In the genomic region with DNA sequence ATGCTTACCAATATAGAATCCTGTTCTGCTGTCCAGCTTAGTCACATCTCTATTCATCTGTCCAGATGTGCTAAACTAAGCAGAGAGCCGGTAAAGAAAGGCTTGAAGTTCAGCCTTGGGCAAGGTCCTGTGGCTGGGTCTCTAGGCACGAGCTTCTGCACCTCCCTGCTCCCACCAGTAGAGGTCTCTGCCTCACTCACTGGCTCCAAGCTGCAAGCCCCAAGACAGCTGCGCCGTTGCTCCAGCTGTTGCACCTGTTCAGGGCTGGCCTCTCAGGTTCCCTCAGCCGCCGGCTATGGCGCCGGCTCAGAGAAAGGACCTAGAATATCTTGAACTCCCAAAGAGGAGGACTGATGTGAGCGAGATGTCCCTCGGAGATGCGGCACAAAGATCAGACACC, we compare ENCODE assay signal across 8 mouse cellular contexts. TPM values are rescaled to one million over a fixed set of nuclear protein-coding genes. Genes with fewer than 3 reads are reported as not detected.
A peak's percentile ranks its signal among the peaks of the same experiment; 100 is the strongest.
DNase-seq lines count a peak whose midpoint lies in the region; ATAC-seq and TF ChIP-seq lines count a peak whose summit lies in the region.
"Had no signal": no experiment of that assay in that cellular context is flagged by ENCODE, and none has a peak within 500 bp of the region (broad histone marks: within the 10 kb centered on the region; RNA-seq: fewer than 3 reads in every experiment).

No protein-coding gene starts in this region.

- H3K27me3 ChIP-seq in MEL (ENCODE audit: control insufficient read depth in 1 of 2, insufficient read depth in 2 of 2, low read length in 2 of 2) = peaks cover 9 to 14% of the 10 kb centered on the region in 2 experiments
- peaks cover 61% of the 10 kb centered on the region for H3K27me3 ChIP-seq in forebrain, embryonic 13.5 days
- peaks cover 33% of the 10 kb centered on the region for H3K27me3 ChIP-seq in hindbrain, postnatal 0 days (ENCODE audit: insufficient read depth, low read length)
- peaks cover 26% of the 10 kb centered on the region for H3K27me3 ChIP-seq in small intestine, adult 2 months (ENCODE audit: control insufficient read depth, insufficient read depth, low read length)

- H3K4me1 ChIP-seq in MEL (ENCODE audit: control insufficient read depth in 1 of 2, insufficient read depth in 2 of 2, low read length in 2 of 2) = peaks cover 0 to 5% of the 10 kb centered on the region in 2 experiments; a peak in 2 of 4 replicates
- H3K4me1 ChIP-seq in bone marrow, adult 2 months (ENCODE audit: control insufficient read depth, insufficient read depth, low read length) = no peaks in the 10 kb centered on the region; the same call in 1 of the 2 replicates
- H3K4me1 ChIP-seq in forebrain, embryonic 13.5 days = peaks cover 17% of the 10 kb centered on the region; the same call in 1 of the 2 replicates
- peaks cover 7% of the 10 kb centered on the region; the same call in 1 of the 2 replicates for H3K4me1 ChIP-seq in hindbrain, postnatal 0 days (ENCODE audit: insufficient read depth, low read length)
- peaks cover 4% of the 10 kb centered on the region; the same call in 1 of the 2 replicates for H3K4me1 ChIP-seq in small intestine, adult 2 months (ENCODE audit: control insufficient read depth, insufficient read depth, insufficient read length, low read length)

- no peak overlapping the region for H3K27ac ChIP-seq in MEL (ENCODE audit: control insufficient read depth, low read depth, low read length)
- no peak overlapping the region for H3K27ac ChIP-seq in bone marrow, adult 2 months (ENCODE audit: control insufficient read depth, insufficient read depth, low read depth, low read length, poor library complexity)
- no peak overlapping the region for H3K27ac ChIP-seq in forebrain, embryonic 13.5 days
- no peak overlapping the region for H3K27ac ChIP-seq in hindbrain, postnatal 0 days
- no peak overlapping the region for H3K27ac ChIP-seq in left cerebral cortex, adult 2 months
- H3K27ac ChIP-seq in small intestine, adult 2 months (ENCODE audit: insufficient read depth, low read depth, low read length) = no peak overlapping the region
- H3K27ac ChIP-seq: liver, embryonic 15.5 days had no signal

- H3K36me3 ChIP-seq in MEL (ENCODE audit: control insufficient read depth in 1 of 2, insufficient read depth in 2 of 2, low read length in 2 of 2) = no peaks in the 10 kb centered on the region
- no peaks in the 10 kb centered on the region for H3K36me3 ChIP-seq in forebrain, embryonic 13.5 days (ENCODE audit: poor library complexity, severe bottlenecking)
- no peaks in the 10 kb centered on the region for H3K36me3 ChIP-seq in hindbrain, postnatal 0 days (ENCODE audit: insufficient read depth, low read length)
- H3K36me3 ChIP-seq in small intestine, adult 2 months (ENCODE audit: control insufficient read depth, insufficient read depth, low read length) = no peaks in the 10 kb centered on the region
- H3K36me3 ChIP-seq: liver, embryonic 15.5 days had no signal

- H3K9ac ChIP-seq in MEL (ENCODE audit: control insufficient read depth, low read depth, low read length, poor library complexity, severe bottlenecking) = no peak overlapping the region
- no peak overlapping the region for H3K9ac ChIP-seq in forebrain, embryonic 13.5 days
- H3K9ac ChIP-seq in hindbrain, postnatal 0 days (replicated peaks; ENCODE audit: low read length) = no peak overlapping the region

- peak; percentile 70 to 88 (median 80) for TF ChIP-seq CTCF in MEL (IDR thresholded peaks at IDR 0.05 in 2 of 3, conservative IDR thresholded peaks at IDR 0.05 in 1 of 3; ENCODE audit: control insufficient read depth in 1 of 3, insufficient read depth in 1 of 3, low read depth in 2 of 3, low read length in 3 of 3, poor library complexity in 1 of 3, severe bottlenecking in 1 of 3)
- TF ChIP-seq CTCF in bone marrow, adult 2 months (IDR thresholded peaks at IDR 0.05; ENCODE audit: control insufficient read depth, insufficient read depth, low read length) = peak; percentile 79
- TF ChIP-seq CTCF in hindbrain, postnatal 0 days (IDR thresholded peaks at IDR 0.05; ENCODE audit: low read depth) = peak; percentile 83
- TF ChIP-seq CTCF in left cerebral cortex, adult 2 months (IDR thresholded peaks at IDR 0.05) = peak; percentile 85
- TF ChIP-seq CTCF in small intestine, adult 2 months (IDR thresholded peaks at IDR 0.05; ENCODE audit: extremely low read depth, insufficient read length, insufficient replicate concordance, low read depth, low read length) = peak; percentile 74

- no peak for TF ChIP-seq POLR2A in MEL (IDR thresholded peaks at IDR 0.05; ENCODE audit: control insufficient read depth in 1 of 2, insufficient read depth in 1 of 2, low read depth in 1 of 2, low read length in 2 of 2, poor library complexity in 1 of 2)
- TF ChIP-seq POLR2A in bone marrow, adult 2 months (IDR thresholded peaks at IDR 0.05; ENCODE audit: borderline replicate concordance, control insufficient read depth, low read depth, low read length) = no peak
- peak; percentile 36; the same call in 1 of the 2 replicates for TF ChIP-seq POLR2A in small intestine, adult 2 months (IDR thresholded peaks at IDR 0.05; ENCODE audit: low read depth, low read length)

- no peaks in the 10 kb centered on the region for H3K79me2 ChIP-seq in MEL (ENCODE audit: control insufficient read depth, insufficient read depth, low read length, poor library complexity)

- WGBS in bone marrow, adult 2 months = 10% methylated on average over 11 of the region's 11 CpGs
- WGBS in forebrain, embryonic 13.5 days = 11% methylated on average over 11 of the region's 11 CpGs
- 16% methylated on average over 11 of the region's 11 CpGs for WGBS in hindbrain, postnatal 0 days
- 10% methylated on average over 11 of the region's 11 CpGs for WGBS in small intestine, adult 2 months

- no peak overlapping the region for H3K4me2 ChIP-seq in forebrain, embryonic 13.5 days
- H3K4me2 ChIP-seq in hindbrain, postnatal 0 days (ENCODE audit: low read depth, low read length) = no peak overlapping the region
- H3K4me2 ChIP-seq: liver, embryonic 15.5 days had no signal

- DNase-seq in MEL (ENCODE audit: low read depth, low spot score) = peak; percentile 72
- DNase-seq in hindbrain, postnatal 0 days (ENCODE audit: low spot score) = peak; percentile 76
- peak; percentile 42 to 64 for DNase-seq in left cerebral cortex, adult 2 months (ENCODE audit: extremely low spot score in 1 of 2, low spot score in 2 of 2)

- no peak for TF ChIP-seq EP300 in MEL (IDR thresholded peaks at IDR 0.05; ENCODE audit: low read depth in 1 of 2, low read length in 2 of 2)

- ATAC-seq in forebrain, embryonic 13.5 days = peak; percentile 46
- peak; percentile 36; the same call in 1 of the 2 replicates for ATAC-seq in hindbrain, postnatal 0 days
- ATAC-seq in megakaryocyte-erythroid progenitor cell, adult 5-6 weeks (replicated peaks; ENCODE audit: low FRiP score, low TSS enrichment, poor library complexity, severe bottlenecking) = peak; percentile 61

- peak; percentile 48 for TF ChIP-seq RAD21 in MEL (IDR thresholded peaks at IDR 0.05; ENCODE audit: low read depth, low read length)

- H3K4me3 ChIP-seq in MEL (ENCODE audit: control insufficient read depth in 1 of 2, insufficient read depth in 1 of 2, low read depth in 2 of 2, low read length in 2 of 2) = no peak overlapping the region
- no peak overlapping the region for H3K4me3 ChIP-seq in bone marrow, adult 2 months (replicated peaks; ENCODE audit: control insufficient read depth, low read depth, low read length)
- H3K4me3 ChIP-seq in forebrain, embryonic 13.5 days = no peak overlapping the region
- H3K4me3 ChIP-seq in hindbrain, postnatal 0 days (ENCODE audit: low read length) = no peak overlapping the region
- H3K4me3 ChIP-seq in left cerebral cortex, adult 2 months = no peak overlapping the region
- no peak overlapping the region for H3K4me3 ChIP-seq in small intestine, adult 2 months (ENCODE audit: low read depth, low read length)
- H3K4me3 ChIP-seq: liver, embryonic 15.5 days had no signal

- intact Hi-C loops in left cerebral cortex, adult 2 months (cut with DNase I) = loop anchor here (1.0 to 10.0 kb wide), 3 partner anchors 99 to 385 kb away; a partner anchor contains a TSS

- no peaks in the 10 kb centered on the region for H3K9me3 ChIP-seq in MEL (replicated peaks; ENCODE audit: insufficient read depth, low read length)
- no peaks in the 10 kb centered on the region for H3K9me3 ChIP-seq in forebrain, embryonic 13.5 days (replicated peaks)
- no peaks in the 10 kb centered on the region for H3K9me3 ChIP-seq in hindbrain, postnatal 0 days (ENCODE audit: low read length)
- H3K9me3 ChIP-seq: liver, embryonic 15.5 days had no signal

TF ChIP-seq in MEL, 35 proteins besides CTCF, POLR2A, EP300 and RAD21 (continues in another document):
- TF ChIP-seq MYB (IDR thresholded peaks at IDR 0.05; ENCODE audit: low read depth, low read length) = no peak

RNA-seq across cellular contexts. Expression of a gene that starts 3.7 kb away (rescaled TPM):
- not detected in 2 replicates for total RNA-seq in MEL (2012; rRNA removed)
- polyA plus RNA-seq in MEL (2012; ENCODE audit: insufficient read depth in 1 of 2, insufficient read length in 2 of 2, low read depth in 1 of 2, low replicate concordance in 2 of 2, missing spikeins in 1 of 2) = under 1 TPM in 1 of 2 experiments, not detected in 1; 0.08 TPM
- polyA plus RNA-seq in bone marrow, adult 2 months (2011; ENCODE audit: insufficient read depth, insufficient read length, low replicate concordance, missing spikeins) = not detected in 2 replicates
- not detected in 2 replicates for polyA plus RNA-seq in forebrain, embryonic 13.5 days (2015; fragmentation: Nextera tagmentation; extraction: Ambion mirVana)
- 0.43 and 1.8 TPM in 2 replicates for total RNA-seq in hindbrain, postnatal 0 days (2014; rRNA removed)
- polyA plus RNA-seq in hindbrain, postnatal 0 days (2015; fragmentation: Nextera tagmentation; extraction: Ambion mirVana) = 1.8 and 2.2 TPM in 2 replicates
- under 1 TPM; 0.34 to 0.49 TPM for total RNA-seq in left cerebral cortex, adult 2 months (2021)
- not detected in 2 replicates for total RNA-seq in megakaryocyte-erythroid progenitor cell, adult 5-6 weeks (2014; fragmentation: Nextera tagmentation)
- total RNA-seq in megakaryocyte-erythroid progenitor cell, adult 5-6 weeks (2017) = not detected in 2 replicates
- polyA plus RNA-seq in small intestine, adult 2 months (2012; rRNA removed) = 0.34 and 0.85 TPM in 2 replicates
- polyA plus RNA-seq: liver, embryonic 15.5 days had no signal

RNA-seq across cellular contexts. Expression of a gene that starts 29.4 kb away (rescaled TPM):
- total RNA-seq in MEL (2012; rRNA removed) = 5.9 and 6.2 TPM in 2 replicates
- polyA plus RNA-seq in MEL (2012; ENCODE audit: insufficient read depth in 1 of 2, insufficient read length in 2 of 2, low read depth in 1 of 2, low replicate concordance in 2 of 2, missing spikeins in 1 of 2) = 1 to 10 TPM in 1 of 2 experiments, not detected in 1; 7.2 TPM
- 14.8 and 22.3 TPM in 2 replicates for polyA plus RNA-seq in bone marrow, adult 2 months (2011; ENCODE audit: insufficient read depth, insufficient read length, low replicate concordance, missing spikeins)
- 3.8 and 5.5 TPM in 2 replicates for polyA plus RNA-seq in forebrain, embryonic 13.5 days (2015; fragmentation: Nextera tagmentation; extraction: Ambion mirVana)
- total RNA-seq in hindbrain, postnatal 0 days (2014; rRNA removed) = 13.9 and 14.2 TPM in 2 replicates
- polyA plus RNA-seq in hindbrain, postnatal 0 days (2015; fragmentation: Nextera tagmentation; extraction: Ambion mirVana) = 2.6 and 2.7 TPM in 2 replicates
- total RNA-seq in left cerebral cortex, adult 2 months (2021) = 10 to 100 TPM; 49.4 to 51.3 TPM
- total RNA-seq in megakaryocyte-erythroid progenitor cell, adult 5-6 weeks (2014; fragmentation: Nextera tagmentation) = 5.3 and 10.4 TPM in 2 replicates
- 7.8 and 14.8 TPM in 2 replicates for total RNA-seq in megakaryocyte-erythroid progenitor cell, adult 5-6 weeks (2017)
- polyA plus RNA-seq in small intestine, adult 2 months (2012; rRNA removed) = 1.4 and 2.2 TPM in 2 replicates
